Mouse (Mus musculus): Measurements from ENCODE around the gene Prr12. TPM values are rescaled to one million over a fixed set of nuclear protein-coding genes. Genes with fewer than 3 reads are reported as not detected.

Gene Prr12
- polyA plus RNA-seq, 1 experiment from 2014 or later, result 6.8 TPM

GRCm38 (mm10) chr7:45048923-45049657 lies 3.6 kb downstream of the Prr12 start:
- WGBS, result 93% methylated on average over 23 of the region's 23 CpGs
- no peak for ATAC-seq (ENCODE audit: extremely low read depth, insufficient number of reproducible peaks, low FRiP score, low TSS enrichment)

DNA sequence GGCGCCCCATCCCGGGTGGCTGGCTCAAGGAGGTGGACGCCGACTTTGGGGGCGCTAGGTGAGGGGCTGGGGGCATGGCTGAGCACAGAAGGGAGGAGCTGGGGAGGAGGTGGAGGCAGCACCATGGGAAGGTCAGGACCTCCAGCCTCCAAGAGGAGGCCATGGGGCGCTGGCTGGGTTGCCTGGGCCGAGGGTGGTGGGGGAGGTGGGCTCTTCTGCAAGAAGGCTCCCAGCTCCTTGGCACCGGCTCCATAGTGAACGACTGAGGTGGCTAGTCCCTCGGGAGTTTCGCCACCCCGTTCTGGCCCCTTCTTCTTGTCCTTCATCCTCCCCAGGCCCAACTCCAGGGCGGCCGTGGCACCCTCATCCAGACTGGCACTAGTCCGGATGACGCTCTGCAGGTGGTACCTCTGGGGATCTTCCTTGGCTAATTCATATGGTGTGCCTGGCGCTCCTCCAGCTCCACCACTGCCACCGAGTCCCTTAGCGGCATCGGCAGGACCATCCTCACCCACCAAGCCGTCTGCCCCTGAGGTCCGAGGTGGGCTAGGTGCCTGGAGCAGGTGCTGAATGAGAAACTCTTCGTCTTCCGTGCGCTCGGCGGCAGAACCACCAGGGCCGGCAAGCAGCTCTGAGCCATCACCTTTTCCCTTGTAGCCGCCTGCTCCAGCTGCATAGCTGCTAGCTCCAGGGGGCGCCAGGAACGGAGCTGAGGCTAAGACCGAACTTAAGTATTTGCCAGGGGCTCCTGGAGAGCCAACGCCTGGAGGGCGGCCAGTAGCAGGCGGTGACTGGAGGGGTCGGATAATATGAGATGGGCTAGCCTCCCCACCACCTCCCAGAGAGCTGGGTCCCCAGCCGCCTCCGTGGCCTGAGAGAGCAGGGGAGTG lies 4.4 kb downstream of the Prr12 start:
- no peak overlapping the region for H3K9ac ChIP-seq
- no peak overlapping the region for H3K27ac ChIP-seq (replicated peaks)
- H3K4me2 ChIP-seq, result no peak overlapping the region
- 90% methylated on average over 38 of the region's 38 CpGs for WGBS
- H3K9me3 ChIP-seq, result no peaks in the 10 kb centered on the region
- H3K4me1 ChIP-seq, result peaks cover 23% of the 10 kb centered on the region
- no peaks in the 10 kb centered on the region for H3K27me3 ChIP-seq (replicated peaks)
- ATAC-seq (ENCODE audit: extremely low read depth, insufficient number of reproducible peaks, low FRiP score, low TSS enrichment), result no peak
- H3K4me3 ChIP-seq, result no peak overlapping the region
- peaks cover 80% of the 10 kb centered on the region for H3K36me3 ChIP-seq

More at GRCm38 (mm10) chr7:45048923-45049657, 3.6 kb downstream of the Prr12 start:
- Histone ChIP-seq H3K4me2 (no peak overlapping the region), H3K4me3 (no peak overlapping the region), H3K4me1 (peaks cover 27% of the 10 kb centered on the region), H3K27me3 (replicated peaks) (no peaks in the 10 kb centered on the region), H3K36me3 (peaks cover 72% of the 10 kb centered on the region), H3K9me3 (no peaks in the 10 kb centered on the region), H3K27ac (replicated peaks) (no peak overlapping the region), H3K9ac (no peak overlapping the region)

DNA sequence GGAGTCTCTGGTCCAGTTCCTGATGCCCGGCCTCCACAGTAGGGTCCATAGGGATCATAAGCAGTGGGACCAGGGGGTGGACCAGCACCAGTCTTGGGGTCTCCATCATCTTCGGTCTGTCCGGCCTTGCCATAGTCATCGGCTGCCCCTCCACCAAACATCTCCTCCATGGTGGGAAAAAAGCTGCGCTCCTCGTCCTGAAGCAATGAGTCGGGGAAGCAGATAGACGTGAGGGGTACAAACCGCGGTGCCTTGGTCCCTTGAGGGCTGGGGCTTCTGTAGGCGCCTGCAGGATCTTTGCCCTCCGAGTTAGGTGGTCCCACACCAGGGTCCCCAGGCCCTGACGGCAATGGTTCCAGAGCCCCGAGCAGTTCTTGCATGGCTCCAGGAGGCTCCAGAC lies 5.2 kb downstream of the Prr12 start:
- WGBS, result 91% methylated on average over 14 of the region's 14 CpGs
- no peak overlapping the region for H3K4me2 ChIP-seq
- H3K4me1 ChIP-seq, result peaks cover 23% of the 10 kb centered on the region
- no peak overlapping the region for H3K27ac ChIP-seq (replicated peaks)
- no peak for ATAC-seq (ENCODE audit: extremely low read depth, insufficient number of reproducible peaks, low FRiP score, low TSS enrichment)
- no peak overlapping the region for H3K9ac ChIP-seq
- H3K36me3 ChIP-seq, result peaks cover 88% of the 10 kb centered on the region
- no peaks in the 10 kb centered on the region for H3K27me3 ChIP-seq (replicated peaks)
- no peak overlapping the region for H3K4me3 ChIP-seq
- no peaks in the 10 kb centered on the region for H3K9me3 ChIP-seq

DNA sequence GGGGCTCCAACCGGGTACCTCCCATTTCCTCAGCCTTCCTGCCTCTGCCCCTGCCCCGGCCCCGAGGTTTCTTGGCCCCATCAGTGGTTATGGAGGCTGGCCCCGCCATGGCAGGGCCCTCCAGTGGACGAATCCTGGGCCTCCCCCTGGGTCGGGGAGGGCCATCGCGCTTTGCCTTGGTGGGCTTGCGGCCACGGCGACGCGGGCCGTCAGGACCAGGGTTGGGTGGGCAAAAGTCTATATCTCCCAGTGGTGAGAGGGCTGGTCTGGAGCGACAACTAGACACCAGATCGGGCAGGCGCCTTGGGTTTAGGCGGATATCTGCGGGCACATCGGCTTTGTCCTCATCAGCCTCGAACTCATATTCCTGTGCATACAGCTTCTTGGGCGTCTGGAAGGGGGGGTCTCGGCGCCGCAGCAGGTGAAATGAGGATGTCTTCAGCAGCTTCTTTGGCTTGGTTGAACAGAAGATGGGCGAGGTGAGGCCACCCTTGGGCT lies 5.8 kb downstream of the Prr12 start:
- 95% methylated on average over 26 of the region's 26 CpGs for WGBS
- ATAC-seq (ENCODE audit: extremely low read depth, insufficient number of reproducible peaks, low FRiP score, low TSS enrichment), result no peak
- Histone ChIP-seq H3K4me3 (no peak overlapping the region), H3K27me3 (replicated peaks) (no peaks in the 10 kb centered on the region), H3K9me3 (no peaks in the 10 kb centered on the region), H3K4me2 (no peak overlapping the region), H3K27ac (replicated peaks) (no peak overlapping the region), H3K4me1 (peaks cover 22% of the 10 kb centered on the region), H3K36me3 (peaks cover 93% of the 10 kb centered on the region), H3K9ac (no peak overlapping the region)

DNA sequence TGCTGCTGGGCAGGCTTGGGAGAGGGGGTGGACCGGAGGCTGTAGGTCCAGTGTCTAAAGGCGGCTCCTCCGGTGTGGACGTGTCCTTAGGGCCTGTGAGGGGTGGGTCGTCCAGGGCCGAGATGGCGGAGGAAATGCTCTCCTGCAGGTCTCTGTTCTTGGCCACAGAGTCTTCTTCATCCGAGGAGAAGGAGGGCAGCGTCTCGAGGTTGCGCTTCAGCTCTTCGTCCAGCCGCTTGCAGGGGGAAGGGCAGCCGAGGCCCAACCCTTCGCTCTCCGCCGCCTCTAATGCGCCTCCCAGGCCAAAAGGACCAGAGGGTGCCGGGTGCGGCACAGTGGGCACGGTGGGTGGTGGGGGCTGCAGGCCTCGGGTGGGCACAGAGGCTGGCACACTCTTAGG lies 6.9 kb downstream of the Prr12 start:
- Histone ChIP-seq H3K27me3 (replicated peaks) (no peaks in the 10 kb centered on the region), H3K9me3 (no peaks in the 10 kb centered on the region), H3K4me1 (peaks cover 11% of the 10 kb centered on the region), H3K27ac (replicated peaks) (no peak overlapping the region), H3K36me3 (peaks cover 100% of the 10 kb centered on the region), H3K4me3 (no peak overlapping the region), H3K4me2 (no peak overlapping the region), H3K9ac (no peak overlapping the region)
- no peak for ATAC-seq (ENCODE audit: extremely low read depth, insufficient number of reproducible peaks, low FRiP score, low TSS enrichment)
- 91% methylated on average over 22 of the region's 22 CpGs for WGBS

- Histone ChIP-seq H3K9ac (no peak overlapping the region), H3K27me3 (replicated peaks) (no peaks in the 10 kb centered on the region), H3K27ac (replicated peaks) (no peak overlapping the region), H3K36me3 (peaks cover 100% of the 10 kb centered on the region), H3K4me1 (no peaks in the 10 kb centered on the region), H3K4me2 (no peak overlapping the region), H3K4me3 (no peak overlapping the region), H3K9me3 (no peaks in the 10 kb centered on the region)
- 91% methylated on average over 12 of the region's 14 CpGs for WGBS
- ATAC-seq (ENCODE audit: extremely low read depth, insufficient number of reproducible peaks, low FRiP score, low TSS enrichment), result no peak
Observed at GRCm38 (mm10) chr7:45043307-45043706, 9.4 kb downstream of the Prr12 start.

GRCm38 (mm10) chr7:45040851-45041250 lies 11.8 kb downstream of the Prr12 start:
- Histone ChIP-seq H3K36me3 (peaks cover 100% of the 10 kb centered on the region), H3K4me2 (no peak overlapping the region), H3K9me3 (no peaks in the 10 kb centered on the region), H3K9ac (no peak overlapping the region), H3K27me3 (replicated peaks) (no peaks in the 10 kb centered on the region), H3K4me1 (no peaks in the 10 kb centered on the region), H3K27ac (replicated peaks) (no peak overlapping the region), H3K4me3 (no peak overlapping the region)
- ATAC-seq (ENCODE audit: extremely low read depth, insufficient number of reproducible peaks, low FRiP score, low TSS enrichment), result no peak
- 82% methylated on average over 9 of the region's 9 CpGs for WGBS

GRCm38 (mm10) chr7:45038411-45038810 lies 14.3 kb downstream of the Prr12 start:
- Histone ChIP-seq H3K4me1 (no peaks in the 10 kb centered on the region), H3K9me3 (no peaks in the 10 kb centered on the region), H3K4me2 (no peak overlapping the region), H3K36me3 (peaks cover 100% of the 10 kb centered on the region), H3K27ac (replicated peaks) (no peak overlapping the region), H3K9ac (no peak overlapping the region), H3K4me3 (no peak overlapping the region), H3K27me3 (replicated peaks) (no peaks in the 10 kb centered on the region)
- no peak for ATAC-seq (ENCODE audit: extremely low read depth, insufficient number of reproducible peaks, low FRiP score, low TSS enrichment)
- 92% methylated on average over 9 of the region's 9 CpGs for WGBS

DNA sequence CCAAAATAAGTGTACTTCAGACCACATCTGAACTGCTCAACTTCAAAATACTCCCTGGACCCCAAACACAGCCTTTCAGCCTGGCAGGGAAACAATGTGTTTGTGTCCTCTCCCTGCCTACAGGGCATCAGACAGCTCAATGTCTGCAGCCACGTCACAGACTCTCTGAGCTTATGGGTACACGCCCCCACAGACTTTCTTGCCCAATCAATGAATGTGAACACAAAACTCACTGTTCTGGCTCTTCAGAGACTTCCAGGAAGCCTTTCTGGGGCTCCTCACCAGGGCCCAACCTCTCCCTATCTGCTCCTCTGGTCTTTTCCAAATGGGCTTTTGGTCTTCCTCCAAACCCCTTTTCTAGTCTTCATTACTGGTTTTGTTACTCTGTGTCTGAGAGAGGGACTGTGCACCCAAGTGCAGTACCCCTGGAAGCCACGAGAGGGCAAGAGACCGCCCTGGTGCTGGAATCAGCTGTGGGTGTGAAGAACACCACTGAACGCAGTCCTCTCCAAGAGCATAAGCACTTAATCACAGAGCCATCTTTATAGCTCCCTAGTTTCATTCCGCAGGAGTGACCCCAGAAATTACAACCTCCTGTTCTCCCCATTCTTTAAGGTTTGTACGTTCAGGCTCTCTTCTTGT lies 14.8 kb downstream of the Prr12 start:
- 70% methylated on average over 7 of the region's 7 CpGs for WGBS
- peaks cover 100% of the 10 kb centered on the region for H3K36me3 ChIP-seq
- no peaks in the 10 kb centered on the region for H3K27me3 ChIP-seq (replicated peaks)
- no peak for ATAC-seq (ENCODE audit: extremely low read depth, insufficient number of reproducible peaks, low FRiP score, low TSS enrichment)
- no peak overlapping the region for H3K4me3 ChIP-seq
- H3K4me2 ChIP-seq, result no peak overlapping the region
- H3K27ac ChIP-seq (replicated peaks), result no peak overlapping the region
- no peaks in the 10 kb centered on the region for H3K9me3 ChIP-seq
- no peak overlapping the region for H3K9ac ChIP-seq
- H3K4me1 ChIP-seq, result no peaks in the 10 kb centered on the region

DNA sequence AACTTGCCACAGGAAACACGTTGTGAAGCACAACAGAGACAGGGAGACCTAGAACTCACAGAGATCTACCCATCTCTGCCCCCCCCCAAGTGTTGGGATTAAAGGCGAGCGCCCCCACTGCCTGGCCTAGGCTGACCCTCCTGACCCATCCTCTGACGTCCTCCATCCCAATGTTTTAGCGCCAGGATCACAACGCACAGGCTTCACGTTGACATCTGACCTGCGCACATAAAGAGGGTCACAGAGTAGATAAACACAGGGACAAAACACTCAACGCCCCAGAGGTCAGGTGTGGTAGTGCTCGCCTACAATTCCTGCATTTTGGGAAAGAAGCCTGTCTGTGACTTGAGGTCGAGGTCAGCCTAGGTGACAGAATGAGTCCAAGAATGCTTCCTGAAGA lies 16.0 kb downstream of the Prr12 start:
- Histone ChIP-seq H3K4me1 (no peaks in the 10 kb centered on the region), H3K27ac (replicated peaks) (no peak overlapping the region), H3K36me3 (peaks cover 100% of the 10 kb centered on the region), H3K9me3 (no peaks in the 10 kb centered on the region), H3K9ac (no peak overlapping the region), H3K4me2 (no peak overlapping the region), H3K27me3 (replicated peaks) (no peaks in the 10 kb centered on the region), H3K4me3 (no peak overlapping the region)
- ATAC-seq (ENCODE audit: extremely low read depth, insufficient number of reproducible peaks, low FRiP score, low TSS enrichment), result no peak
- 86% methylated on average over 11 of the region's 11 CpGs for WGBS

GRCm38 (mm10) chr7:45035631-45036030 lies 17.1 kb downstream of the Prr12 start:
- no peak overlapping the region for H3K4me2 ChIP-seq
- no peak overlapping the region for H3K9ac ChIP-seq
- no peak for ATAC-seq (ENCODE audit: extremely low read depth, insufficient number of reproducible peaks, low FRiP score, low TSS enrichment)
- 81% methylated on average over 3 of the region's 3 CpGs for WGBS
- H3K9me3 ChIP-seq, result no peaks in the 10 kb centered on the region
- H3K4me3 ChIP-seq, result no peak overlapping the region
- H3K27me3 ChIP-seq (replicated peaks), result no peaks in the 10 kb centered on the region
- peaks cover 100% of the 10 kb centered on the region for H3K36me3 ChIP-seq
- no peaks in the 10 kb centered on the region for H3K4me1 ChIP-seq
- no peak overlapping the region for H3K27ac ChIP-seq (replicated peaks)
